Mouse (Mus musculus): ENCODE results near the gene Mri1.
"Not testable (repeated sequence)": the region's sequence is repeated elsewhere in the genome, so short reads cannot be mapped to it uniquely, and the experiment has no call there.

Mri1 gene

DNA sequence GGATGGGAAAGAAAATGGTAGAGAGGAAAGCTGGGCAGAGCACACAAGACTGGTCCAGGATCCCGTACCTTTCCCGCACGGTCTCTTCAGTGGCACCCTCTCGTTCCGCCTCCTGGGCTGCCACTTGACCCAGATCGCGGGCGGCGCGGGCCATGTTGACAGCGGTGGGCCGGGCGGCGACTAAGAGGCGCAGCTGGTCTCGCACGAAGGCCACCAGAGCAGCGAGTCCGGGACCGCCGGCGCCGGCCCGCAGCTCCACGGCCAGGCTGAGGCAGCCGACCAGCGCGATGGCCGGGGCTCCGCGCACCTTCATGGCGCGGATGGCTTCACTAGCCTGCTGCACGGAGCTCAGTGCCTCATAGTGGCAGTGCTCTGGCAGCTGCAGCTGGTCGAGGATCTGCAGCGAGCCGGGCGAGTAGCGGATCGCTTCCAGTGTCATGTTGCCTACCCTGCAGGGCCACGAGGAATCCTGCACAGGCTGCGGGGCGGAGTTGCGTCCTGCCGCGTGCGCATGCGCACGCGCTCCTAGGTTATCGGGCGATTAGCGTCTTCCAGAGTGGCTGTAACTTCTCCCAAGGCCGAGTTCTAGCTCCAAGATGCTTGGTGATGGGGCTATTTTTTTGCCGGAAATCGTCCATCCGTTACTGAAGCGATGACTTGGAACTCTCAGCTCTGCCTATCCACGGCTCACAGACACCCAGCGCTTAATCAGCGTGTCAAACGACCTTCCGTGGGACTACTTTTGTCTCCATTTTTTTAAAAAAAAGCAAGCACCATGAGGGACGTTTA lies at the start of gene Mri1:
Gene Mri1, minus strand, starts transcription at position 505 of the 789 bp plus-strand sequence.
- no peak for DNase-seq (ENCODE audit: low spot score)

DNA sequence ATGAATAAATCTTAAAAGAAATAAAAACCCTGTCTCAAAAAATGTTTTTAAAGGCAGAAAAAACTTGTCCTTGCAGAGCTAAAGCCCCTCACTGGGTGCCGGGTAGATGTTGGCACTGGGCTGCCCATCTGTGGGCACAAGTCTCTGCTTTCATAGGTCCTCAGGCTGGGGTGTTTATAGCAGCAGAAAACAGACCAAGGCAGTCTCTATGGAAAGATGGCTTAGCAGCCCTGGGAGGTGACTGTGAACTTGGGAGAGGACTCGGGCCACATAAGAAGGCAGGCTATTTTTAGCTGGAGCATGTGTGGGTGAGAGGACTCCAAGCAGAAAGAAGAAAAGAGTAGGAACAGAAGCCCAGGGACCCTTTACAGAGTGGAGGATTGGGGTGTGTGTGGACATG lies 46.8 kb upstream of the Mri1 start:
- no peak for DNase-seq (ENCODE audit: low spot score)

DNA sequence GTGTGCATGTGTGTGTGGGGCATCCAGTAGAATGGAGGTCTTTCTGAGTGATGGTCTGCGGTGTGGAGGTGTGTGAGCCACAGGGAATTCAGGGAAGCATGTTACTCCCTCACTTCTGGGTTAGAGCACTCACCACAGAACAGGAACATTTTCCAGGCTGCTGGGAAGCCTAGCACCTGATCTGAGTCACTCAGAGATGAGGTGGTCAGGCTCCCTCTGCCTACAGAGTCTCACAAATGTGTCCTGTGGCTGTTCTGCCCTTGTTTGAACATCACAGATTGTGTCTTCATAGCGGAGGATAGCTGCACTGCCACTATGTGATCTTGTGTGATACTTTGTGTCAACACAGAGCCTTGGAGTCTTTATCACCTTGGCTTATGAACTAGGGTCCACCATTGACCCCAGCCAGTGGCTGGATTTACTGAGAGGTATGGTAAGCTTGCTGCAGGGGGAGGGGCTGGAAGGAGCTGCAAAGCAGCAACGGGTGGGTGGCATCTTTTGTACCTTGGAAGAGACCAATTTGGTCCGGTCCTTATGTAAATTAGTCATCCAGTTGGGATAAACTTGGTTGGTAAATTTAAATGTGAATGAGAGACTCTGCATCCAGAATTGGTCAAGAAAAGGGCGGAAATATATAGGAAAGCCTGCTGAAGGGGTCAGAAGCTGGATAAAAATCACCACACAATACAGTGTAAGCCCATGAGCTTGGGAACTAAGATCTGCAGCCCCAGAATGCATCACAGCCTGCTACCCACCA lies 40.1 kb upstream of the Mri1 start:
- no peak for DNase-seq (ENCODE audit: low spot score)

DNA sequence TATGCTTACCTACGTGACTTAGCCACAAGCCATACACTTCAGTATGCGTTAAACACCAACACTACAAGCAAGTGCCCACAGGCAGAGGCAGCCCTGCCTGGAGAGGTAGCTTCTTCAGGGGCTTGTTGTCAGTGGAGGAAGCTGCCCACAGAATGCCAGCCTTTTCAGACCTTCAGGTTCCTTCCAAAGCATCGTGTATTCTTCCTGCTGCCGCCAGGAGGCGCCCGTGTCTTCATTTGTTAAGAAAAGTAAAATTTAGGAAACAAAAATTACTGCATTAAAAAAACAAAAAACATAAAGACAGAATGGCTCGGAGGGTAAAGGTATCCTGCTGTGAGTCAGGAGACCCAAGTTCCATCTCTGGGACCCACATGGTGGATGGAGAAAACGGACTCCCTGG lies 34.6 kb upstream of the Mri1 start:
- DNase-seq (ENCODE audit: low spot score): no peak

DNA sequence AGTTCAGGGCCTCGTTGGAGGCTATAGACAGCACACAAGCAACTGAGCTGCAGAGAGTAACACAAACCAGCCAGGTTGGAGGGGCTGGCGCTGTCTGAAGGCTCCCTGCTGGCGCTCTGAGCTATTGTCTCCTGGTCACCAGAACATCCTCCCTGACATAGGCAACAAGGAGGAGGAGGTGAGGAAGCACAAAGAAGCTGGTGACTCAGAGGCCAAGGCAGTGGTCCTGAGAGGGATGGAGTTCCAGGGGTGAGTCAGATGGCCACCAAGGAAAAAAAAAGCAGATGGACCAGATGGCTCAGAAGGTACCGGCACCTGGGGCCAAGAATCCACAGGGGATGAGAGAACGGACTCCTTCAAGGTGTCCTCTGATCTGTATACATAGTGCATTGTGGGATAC lies 34.0 kb upstream of the Mri1 start:
- DNase-seq (ENCODE audit: low spot score): no peak

DNA sequence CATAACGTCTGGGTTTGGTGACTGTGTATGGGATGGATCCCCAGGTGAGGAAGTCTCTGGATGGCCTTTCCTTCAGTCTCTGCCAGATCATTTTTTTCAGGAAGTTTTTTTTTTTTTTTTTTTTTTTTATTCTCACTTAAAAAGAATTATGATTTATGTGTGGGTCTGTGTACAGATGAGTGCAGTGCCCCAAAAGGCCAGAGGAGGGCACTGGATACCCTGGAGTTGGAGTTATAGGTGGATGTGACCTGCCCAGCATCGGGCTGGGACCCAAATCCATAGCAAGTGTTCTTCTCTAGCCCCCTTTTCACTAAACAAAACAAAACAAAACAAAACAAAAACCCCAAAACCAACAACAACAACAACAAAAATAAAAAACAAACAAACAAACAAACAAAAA lies 31.8 kb upstream of the Mri1 start:
- DNase-seq (ENCODE audit: low spot score): no peak

DNA sequence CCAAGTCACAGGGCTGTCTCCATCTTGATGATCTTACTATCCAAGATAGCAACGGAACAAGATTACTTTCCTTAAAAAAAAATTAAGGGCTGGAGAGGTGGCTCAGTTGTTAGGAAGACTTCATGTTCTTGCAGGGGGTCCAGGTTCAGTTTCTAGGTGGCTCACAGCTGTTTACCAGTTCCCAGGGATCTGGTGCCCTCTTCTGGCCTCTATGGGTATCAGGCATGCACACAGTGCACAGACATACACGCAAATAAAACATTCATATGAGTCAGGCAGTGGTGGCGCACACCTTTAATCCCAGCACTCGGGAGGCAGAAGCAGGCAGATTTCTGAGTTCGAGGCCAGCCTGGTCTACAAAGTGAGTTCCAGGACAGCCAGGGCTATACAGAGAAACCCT lies 28.5 kb upstream of the Mri1 start:
- not testable (repeated sequence) for DNase-seq (ENCODE audit: low spot score)

DNA sequence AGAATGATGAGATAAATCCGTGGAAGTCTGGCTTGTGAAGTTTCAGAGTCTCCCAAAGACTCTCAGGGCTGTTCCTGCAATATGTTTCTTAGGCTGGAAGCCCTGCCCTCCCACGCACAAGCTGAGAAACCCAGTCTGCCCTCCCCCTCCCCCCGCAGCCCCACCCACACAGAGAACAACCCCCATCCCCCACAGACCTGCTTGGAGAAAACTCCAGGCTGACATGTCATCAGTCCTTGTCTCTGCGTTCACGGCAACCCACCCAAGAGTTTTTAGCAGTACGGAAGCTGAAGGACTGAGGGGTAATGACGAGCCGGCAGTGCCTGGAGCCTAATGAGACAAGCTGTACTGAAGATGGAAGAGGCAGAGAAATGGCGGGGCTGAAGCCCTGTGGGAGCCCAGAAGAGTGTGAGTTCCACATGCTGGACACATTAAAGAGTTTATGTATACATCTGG lies 27.5 kb upstream of the Mri1 start:
- no peak for DNase-seq (ENCODE audit: low spot score)

DNA sequence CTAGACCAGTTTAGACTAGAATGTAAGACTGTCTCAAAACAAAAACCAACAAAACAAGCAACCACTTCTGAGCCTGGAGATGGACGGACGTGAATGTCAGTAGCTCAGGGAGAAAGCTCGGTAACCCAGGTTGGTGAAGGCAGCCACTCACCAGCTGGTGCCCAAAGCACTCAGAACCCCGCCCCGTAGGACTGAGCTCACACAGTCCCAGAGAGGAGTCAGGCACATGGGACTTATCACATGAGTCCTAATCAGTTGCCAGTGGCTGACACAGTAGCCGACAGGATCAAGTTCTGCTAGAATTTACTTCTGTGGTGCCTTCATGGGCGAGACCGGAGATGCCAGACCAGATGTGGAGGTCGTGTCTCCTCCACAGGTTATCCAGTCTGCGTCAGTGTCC lies 23.7 kb upstream of the Mri1 start:
- DNase-seq (ENCODE audit: low spot score): no peak

DNA sequence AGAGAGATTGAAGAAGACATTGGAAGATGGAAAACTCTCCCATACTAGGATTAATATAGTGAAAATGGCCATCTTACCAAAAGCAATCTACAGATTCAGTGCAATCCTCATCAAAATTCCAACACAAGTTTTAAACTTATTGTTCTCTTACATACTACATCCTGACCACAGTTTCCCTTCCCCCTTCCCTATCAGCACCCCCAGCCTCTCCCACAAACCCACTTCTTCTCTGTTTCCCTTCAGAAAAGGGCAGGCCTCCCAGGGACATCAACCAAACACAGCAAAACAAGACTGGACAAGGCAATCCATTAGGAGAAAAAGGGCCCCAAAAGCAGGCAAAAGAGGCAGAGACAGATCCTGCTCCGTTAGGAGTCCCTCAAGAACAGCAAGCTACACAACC lies 19.3 kb upstream of the Mri1 start:
- DNase-seq (ENCODE audit: low spot score): no peak

DNA sequence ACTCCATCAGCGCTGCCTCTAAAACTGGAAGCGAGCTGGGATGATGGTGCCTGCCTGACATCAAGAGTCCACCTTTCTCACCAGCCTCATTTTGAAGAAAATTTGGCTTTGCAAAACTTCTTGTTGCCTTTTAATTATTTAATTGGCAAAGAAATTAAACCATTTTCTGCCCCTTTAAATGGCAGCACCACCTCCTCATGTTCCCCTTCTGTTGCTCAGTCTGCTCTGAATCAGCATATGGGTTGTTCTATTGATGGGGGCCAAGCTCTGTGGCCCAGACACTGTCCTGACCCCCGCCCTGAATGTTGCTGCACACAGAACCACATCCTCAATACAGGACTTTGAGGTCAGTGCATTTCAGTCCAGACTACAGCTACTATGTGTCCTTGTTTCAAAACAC lies 16.8 kb upstream of the Mri1 start:
- DNase-seq (ENCODE audit: low spot score): no peak

DNA sequence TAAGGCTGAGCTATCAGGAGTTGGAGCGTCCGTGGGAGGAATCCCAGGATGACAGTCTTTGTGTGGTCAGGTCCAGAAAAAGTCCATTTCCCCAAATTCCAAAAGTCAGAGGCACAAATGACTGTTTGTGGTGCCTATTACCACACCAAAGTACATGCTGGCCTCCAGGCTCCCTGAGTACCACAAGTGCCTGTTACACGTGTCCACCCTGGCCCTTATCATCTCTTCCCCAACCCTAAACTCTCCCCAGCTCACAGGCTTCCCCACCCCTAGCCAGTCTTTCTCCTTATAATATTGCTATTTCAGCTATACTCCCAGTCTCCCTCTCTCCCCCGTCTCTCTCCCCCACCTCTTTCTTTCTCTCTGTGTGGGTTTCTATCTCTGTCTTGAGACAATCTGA lies 15.2 kb upstream of the Mri1 start:
- DNase-seq (ENCODE audit: low spot score): no peak

DNA sequence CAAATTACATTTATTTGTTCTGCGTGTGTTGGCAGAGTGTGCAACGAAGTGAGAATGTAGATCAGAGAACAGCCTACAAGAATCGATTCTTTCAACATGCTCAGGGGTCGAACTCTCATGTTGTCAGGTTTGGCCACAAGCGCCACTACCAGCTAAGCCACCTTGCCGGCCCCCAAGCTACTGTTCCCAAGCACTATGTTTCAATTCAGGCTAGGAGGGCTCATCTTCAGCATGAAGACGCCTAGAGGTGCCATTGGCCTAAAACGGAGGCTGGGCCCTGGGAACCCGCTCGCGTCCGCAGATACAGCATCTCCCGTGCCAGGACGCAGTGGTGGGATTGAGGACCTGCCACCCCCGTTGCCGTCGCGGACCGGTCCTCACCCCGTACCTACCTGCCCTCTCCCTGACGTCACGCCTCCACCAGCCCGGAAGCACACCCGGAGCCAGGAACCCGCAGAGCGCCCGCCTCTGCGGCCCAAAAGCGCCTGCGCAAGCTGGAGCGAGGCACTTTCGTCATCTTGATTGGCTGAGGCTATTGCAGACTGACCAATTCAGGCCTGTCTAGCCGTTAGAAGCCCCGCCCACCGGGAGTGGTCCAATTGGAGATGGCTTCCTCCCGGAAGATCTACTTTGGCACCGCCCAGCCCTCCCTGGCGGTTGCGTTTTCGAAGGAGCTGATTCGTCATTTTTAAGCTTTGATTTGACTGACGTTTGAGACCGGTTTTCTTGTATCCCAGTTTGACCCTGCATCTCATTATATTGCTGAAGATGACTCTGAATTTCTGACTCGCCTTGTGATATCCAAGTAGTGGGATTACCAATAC lies 13.0 kb upstream of the Mri1 start, which contains the start of gene Ccdc130:
Gene Ccdc130, minus strand, starts transcription at position 431 of the 824 bp plus-strand sequence.
- peak; percentile 99 for DNase-seq (ENCODE audit: low spot score)

DNA sequence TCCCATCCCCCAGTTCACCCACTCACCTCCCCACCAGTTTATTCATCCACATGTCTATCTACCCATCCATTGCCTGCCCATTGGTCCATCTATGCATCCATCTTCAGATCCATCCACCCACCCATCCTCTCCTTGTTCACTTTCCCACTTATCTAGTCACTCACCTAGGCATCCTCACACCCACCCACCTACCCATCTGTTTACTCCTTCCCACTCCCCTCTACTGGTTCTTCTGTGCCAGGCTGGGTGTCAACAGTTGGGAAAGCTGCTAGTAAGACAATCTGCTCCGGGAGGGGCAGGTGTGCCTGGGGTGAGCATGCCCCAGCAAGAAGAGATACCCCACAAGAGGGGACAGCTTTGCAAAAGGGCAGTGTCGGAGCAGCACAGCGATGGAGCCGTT lies 4.0 kb upstream of the Mri1 start:
- DNase-seq (ENCODE audit: low spot score): no peak

DNA sequence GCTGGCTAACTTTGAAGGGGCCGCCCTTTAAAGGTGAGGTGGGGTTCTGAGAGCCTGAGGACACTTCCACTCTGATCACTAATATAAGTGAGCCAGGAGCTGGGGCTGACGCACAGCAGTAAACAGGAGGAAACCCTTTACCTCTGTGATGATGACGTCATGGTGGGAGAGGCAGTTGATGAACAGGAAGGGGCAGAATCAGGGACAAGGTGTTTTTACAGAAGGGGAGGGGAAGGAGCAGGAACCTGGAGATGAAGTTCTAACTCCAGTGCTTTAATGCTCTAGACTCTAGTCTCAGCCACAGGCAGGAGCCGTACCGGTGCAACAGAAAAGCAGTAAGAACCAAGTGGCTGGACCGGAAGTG lies 686 bp downstream of the Mri1 start:
- no peak for DNase-seq (ENCODE audit: low spot score)

DNA sequence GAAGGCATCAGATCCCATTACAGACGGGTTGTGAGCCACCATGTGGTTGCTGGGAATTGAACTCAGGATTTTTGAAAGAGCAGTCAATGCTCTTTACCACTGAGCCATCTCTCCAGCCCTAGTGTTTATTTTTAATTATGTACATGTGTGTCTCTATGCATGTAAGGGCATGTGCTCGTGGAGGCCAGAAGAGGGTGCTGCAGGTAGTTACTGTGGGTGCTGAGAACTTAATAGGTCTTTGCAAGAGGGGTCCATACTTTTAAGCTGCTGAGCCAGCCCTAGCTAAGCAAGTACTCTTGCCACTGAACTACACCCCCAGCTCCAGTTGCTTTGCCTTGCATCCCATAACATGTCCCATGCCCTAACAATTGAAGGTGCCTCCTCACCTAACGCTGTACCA lies 1.3 kb downstream of the Mri1 start:
- no peak for DNase-seq (ENCODE audit: low spot score)

DNA sequence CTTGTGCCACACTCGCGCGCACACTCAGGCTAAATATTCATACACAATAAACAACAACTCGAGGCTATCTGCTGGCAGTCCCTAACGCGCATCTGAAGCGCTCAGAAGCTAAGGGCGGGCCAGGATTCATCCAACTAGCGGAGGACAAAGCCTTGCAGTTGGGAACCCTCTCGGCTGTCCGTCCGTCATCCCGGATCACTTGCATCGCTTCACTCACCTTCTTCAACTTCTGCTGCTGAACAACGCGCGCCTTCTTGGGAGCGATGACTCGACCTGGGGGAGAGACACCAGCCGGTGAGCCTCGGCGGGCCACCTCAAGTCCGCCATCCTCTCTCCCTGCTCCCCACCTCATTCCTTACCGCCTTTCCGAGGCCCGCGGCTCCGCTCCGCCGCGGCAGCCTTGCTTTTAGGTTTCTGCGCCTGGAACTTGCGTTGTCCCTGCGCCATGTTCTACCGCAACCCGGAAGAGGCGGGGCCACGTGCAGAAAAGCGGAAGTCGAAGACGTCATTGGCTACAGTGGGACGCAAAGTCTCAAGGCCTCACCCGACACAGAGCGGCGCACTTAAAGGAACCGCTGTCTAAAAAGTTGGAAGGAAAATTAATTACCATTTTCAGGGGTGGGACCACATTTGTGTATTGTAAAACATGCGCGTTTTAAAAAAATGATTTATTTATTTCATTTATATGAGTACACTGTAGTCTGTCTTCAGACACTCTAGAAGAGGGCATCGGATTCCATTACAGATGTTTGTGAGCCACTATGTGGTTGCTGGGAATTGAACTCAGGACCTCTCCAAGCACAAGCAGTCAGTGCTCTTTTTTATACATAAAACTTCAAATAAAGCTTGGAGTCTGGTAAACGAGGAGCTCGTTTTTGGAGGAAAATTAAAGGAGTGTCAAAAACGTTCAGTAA lies 7.6 kb downstream of the Mri1 start, which contains the start of gene D8Ertd738e:
Gene D8Ertd738e, minus strand, starts transcription at position 463 of the 914 bp plus-strand sequence.
- peak; percentile 75 for DNase-seq (ENCODE audit: low spot score)

DNA sequence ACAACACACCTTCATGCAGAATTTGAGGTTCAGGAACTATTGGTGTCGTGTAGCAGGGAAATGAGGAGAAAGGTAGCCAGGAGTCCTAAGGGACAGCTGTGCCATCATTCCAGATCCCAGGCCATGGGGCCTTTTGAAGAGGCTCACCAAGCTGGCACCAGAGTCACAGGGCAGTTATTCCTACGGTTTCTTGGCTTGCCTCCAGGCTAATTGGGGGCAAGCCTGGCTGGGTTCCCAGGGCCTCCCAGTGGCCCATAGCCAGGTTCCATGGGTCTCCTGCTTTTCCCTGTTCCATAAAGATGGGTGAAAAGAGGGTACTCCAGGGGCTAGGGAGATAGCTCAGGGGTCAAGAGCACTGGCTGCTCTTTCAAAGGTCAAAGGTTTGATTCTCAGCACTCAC lies 15.3 kb downstream of the Mri1 start:
- DNase-seq (ENCODE audit: low spot score): no peak

DNA sequence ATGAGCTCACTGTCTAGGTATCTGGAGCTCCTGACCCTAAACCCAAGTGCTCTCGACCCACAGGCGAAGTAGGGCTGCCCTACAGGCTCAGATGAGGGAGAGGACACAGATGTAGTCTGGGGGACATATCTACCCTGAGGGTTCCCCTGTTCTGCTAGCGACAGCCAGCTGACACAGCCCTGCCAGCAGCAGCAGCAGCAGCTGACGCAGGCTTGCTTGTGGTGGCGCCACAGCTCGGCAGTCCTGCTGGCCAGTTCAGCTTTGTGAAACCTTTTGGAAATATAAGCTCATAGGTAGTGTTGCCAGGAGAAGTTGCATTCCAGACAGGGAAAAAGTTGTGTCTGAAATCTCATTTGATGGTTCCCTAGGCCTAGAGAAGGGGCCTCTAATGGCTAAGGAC lies 16.0 kb downstream of the Mri1 start:
- DNase-seq (ENCODE audit: low spot score): no peak

DNA sequence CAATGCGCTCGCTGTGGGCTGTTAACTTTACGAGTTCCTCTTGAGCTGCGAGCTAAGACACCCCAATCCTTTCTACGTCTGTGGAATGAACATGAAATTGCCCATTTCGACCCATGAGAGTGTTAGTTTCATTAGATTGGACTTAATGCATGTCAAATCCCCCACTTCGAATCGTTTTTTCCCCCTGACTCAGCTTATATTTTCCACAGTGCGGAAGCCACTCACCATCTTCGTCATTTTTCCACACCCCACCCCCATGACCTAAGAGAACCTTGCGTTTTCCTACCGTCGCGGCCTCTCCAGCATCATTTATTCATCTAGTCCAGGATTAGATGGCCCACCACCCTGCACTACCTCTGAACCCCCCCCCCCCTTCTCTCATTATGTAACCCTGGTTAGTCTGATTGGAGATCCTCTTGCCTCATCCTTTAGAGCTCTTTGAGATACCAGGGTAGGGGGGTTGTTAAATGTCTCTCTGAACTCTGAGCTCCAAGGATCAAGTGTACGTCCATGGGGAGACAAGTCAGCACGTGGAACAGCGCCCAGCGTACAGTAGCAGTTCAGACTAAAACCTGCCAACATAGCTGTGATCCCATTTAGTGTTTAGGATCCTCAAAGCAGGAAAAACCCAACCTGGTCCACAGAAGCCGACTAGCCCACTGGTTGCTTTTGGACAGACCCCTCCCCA lies 19.4 kb downstream of the Mri1 start:
- no peak for DNase-seq (ENCODE audit: low spot score)

DNA sequence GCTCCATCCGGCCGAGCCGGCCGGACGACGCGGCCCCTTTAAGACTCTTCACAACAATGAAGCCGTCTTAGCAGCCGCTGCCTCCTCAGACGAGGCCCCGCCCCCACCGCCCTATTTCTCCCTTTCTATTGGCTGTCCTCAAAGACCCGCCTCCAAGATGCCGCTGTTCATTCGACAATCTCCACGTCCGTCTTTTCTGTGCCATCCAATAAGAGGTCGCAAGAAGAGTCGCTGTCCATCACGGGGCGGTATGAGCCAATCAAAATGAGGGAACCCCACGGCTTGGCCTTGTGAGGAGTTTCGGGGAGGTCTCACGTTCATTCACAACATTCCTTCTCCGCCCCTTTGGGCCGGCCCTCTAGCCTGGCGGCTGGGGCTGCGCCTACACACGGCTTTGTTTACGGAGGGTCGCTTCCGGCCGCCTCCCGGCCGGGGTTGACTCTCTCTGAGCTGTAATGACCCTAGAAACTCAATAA lies 20.1 kb downstream of the Mri1 start, which contains the start of gene Zswim4:
Gene Zswim4, minus strand, starts transcription at position 58 of the 476 bp plus-strand sequence.
- peak; percentile 100 for DNase-seq (ENCODE audit: low spot score)
